Mouse (Mus musculus) hindbrain, embryonic 15.5 days (tissue): ENCODE measurements around the gene Zmynd8. TPM values are rescaled to one million over a fixed set of nuclear protein-coding genes. Genes with fewer than 3 reads are reported as not detected.
A peak's percentile ranks its signal among the peaks of the same experiment; 100 is the strongest.

Source experiments
- ATAC-seq: fragments of 200-750 bp; cut with Nextera tagmentation; 2 replicates; pipeline ENCODE4 v1.8.0; 2017; ENCODE audit warnings: low read depth, moderate number of reproducible peaks, moderate TSS enrichment; ENCODE audit not compliant: low FRiP score
- H3K27ac ChIP-seq: fragments of 300-500 bp; sonication (generic); replicated peaks from 2 replicates; pipeline ENCODE4 v1.5.1; 2015; ENCODE audit warnings: mild to moderate bottlenecking, inconsistent platforms
- H3K27me3 ChIP-seq: fragments of 300-500 bp; sonication (generic); 2 replicates; pipeline ENCODE4 v1.6.1; 2015; ENCODE audit warnings: control low read depth, inconsistent platforms
- H3K36me3 ChIP-seq: fragments of 300-500 bp; sonication (generic); 2 replicates; pipeline ENCODE4 v1.6.1; 2015; ENCODE audit warnings: control low read depth, inconsistent platforms
- H3K4me1 ChIP-seq: fragments of 300-500 bp; sonication (generic); replicated peaks from 2 replicates; pipeline ENCODE4 v1.6.1; 2015; ENCODE audit warnings: control low read depth, inconsistent platforms
- H3K4me2 ChIP-seq: fragments of 300-500 bp; sonication (generic); 2 replicates; pipeline ENCODE4 v1.6.1; 2015; ENCODE audit warnings: moderate library complexity, mild to moderate bottlenecking, inconsistent platforms
- H3K4me3 ChIP-seq: fragments of 300-500 bp; sonication (generic); 2 replicates; pipeline ENCODE4 v1.5.1; 2015; ENCODE audit warnings: mild to moderate bottlenecking, inconsistent platforms
- H3K9ac ChIP-seq: fragments of 300-500 bp; sonication (generic); 2 replicates; pipeline ENCODE4 v1.6.1; 2015; ENCODE audit warnings: inconsistent platforms
- H3K9me3 ChIP-seq: fragments of 300-500 bp; sonication (generic); 2 replicates; pipeline ENCODE4 v1.6.1; 2016; ENCODE audit warnings: control low read depth, inconsistent platforms
- WGBS: fragments of 180-500 bp; shearing (Covaris S2); methylation state at CpG from one replicate; pipeline ENCODE4 v1.1.7; 2015; 5-methylcytosine and 5-hydroxymethylcytosine counted together
- polyA plus RNA-seq: library from polyadenylated mRNA; unstranded; fragments of >200 nt; fragmentation: Nextera tagmentation; extraction: Ambion mirVana; gene quantifications from 2 replicates; pipeline ENCODE4 v1.2.1, GENCODE M21; 2015

Zmynd8 gene
- polyA plus RNA-seq, 1 experiment from 2014 or later, result 71.8 TPM

DNA sequence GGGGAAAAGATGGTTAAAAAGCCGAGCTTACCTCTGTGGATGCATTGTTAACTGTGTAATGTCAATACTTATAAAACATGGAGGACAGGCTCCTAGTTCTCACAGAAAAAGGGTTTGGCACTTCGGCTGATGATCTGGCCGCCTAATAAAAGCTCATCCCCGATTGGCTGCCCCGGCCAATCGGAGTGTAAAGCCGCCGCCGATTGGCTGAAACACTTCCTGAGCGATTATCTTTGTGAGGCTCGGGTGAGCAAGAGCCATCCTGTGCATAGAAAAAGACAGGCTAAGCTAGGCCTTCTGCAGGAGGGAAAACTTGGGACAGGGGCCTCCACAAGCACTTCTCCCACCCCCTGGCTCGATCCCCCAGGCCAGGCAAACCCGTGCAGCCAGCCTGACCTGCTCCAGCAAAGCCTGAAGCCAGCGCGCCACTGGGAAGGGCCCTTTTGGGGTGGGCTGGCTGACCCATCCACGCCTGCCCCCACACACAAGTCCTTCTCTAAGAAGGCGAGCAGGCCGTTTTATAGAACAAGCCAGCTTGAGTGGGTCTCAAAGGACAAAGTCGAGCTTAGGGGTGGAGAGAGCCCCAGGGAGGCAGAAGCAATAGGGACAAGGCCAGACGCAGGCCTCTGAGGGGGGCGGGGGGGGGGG is 14.1 kb downstream of the Zmynd8 start:
- H3K9ac ChIP-seq, result peak overlapping the region; percentile 65
- H3K9me3 ChIP-seq, result no peaks in the 10 kb centered on the region
- peak overlapping the region; percentile 100 for H3K27ac ChIP-seq
- ATAC-seq, result peak; percentile 55
- peaks cover 96% of the 10 kb centered on the region for H3K4me1 ChIP-seq
- 2% methylated on average over 20 of the region's 21 CpGs for WGBS
- H3K4me2 ChIP-seq, result peak overlapping the region; percentile 73
- H3K36me3 ChIP-seq, result no peaks in the 10 kb centered on the region
- peak overlapping the region; percentile 37 for H3K4me3 ChIP-seq
- no peaks in the 10 kb centered on the region for H3K27me3 ChIP-seq

- peak overlapping the region; percentile 46 for H3K9ac ChIP-seq
- WGBS, result 8% methylated on average over 11 of the region's 11 CpGs
- H3K4me1 ChIP-seq, result peaks cover 98% of the 10 kb centered on the region
- no peaks in the 10 kb centered on the region for H3K9me3 ChIP-seq
- H3K4me2 ChIP-seq, result peak overlapping the region; percentile 73
- H3K27ac ChIP-seq, result peak overlapping the region; percentile 100
- no peak for ATAC-seq
- H3K27me3 ChIP-seq, result no peaks in the 10 kb centered on the region
- peak overlapping the region; percentile 37 for H3K4me3 ChIP-seq
- no peaks in the 10 kb centered on the region for H3K36me3 ChIP-seq
These were observed 14.8 kb downstream of the Zmynd8 start for GRCm38 (mm10) chr2:165883846-165884576.

- no peaks in the 10 kb centered on the region for H3K27me3 ChIP-seq
- peak overlapping the region; percentile 37 for H3K4me3 ChIP-seq
- H3K27ac ChIP-seq, result peak overlapping the region; percentile 100
- no peaks in the 10 kb centered on the region for H3K9me3 ChIP-seq
- peaks cover 96% of the 10 kb centered on the region for H3K4me1 ChIP-seq
- H3K9ac ChIP-seq, result peak overlapping the region; percentile 46
- H3K36me3 ChIP-seq, result no peaks in the 10 kb centered on the region
- H3K4me2 ChIP-seq, result peak overlapping the region; percentile 73
- no peak for ATAC-seq
- 20% methylated on average over 6 of the region's 6 CpGs for WGBS
These were observed 15.8 kb downstream of the Zmynd8 start for GRCm38 (mm10) chr2:165883006-165883405.

GRCm38 (mm10) chr2:165881585-165882431 is 17.0 kb downstream of the Zmynd8 start:
- Histone ChIP-seq H3K4me1 (peaks cover 96% of the 10 kb centered on the region), H3K4me2 (peak overlapping the region; percentile 73), H3K36me3 (no peaks in the 10 kb centered on the region), H3K27ac (peak overlapping the region; percentile 100), H3K9me3 (no peaks in the 10 kb centered on the region), H3K9ac (peak overlapping the region; percentile 46), H3K27me3 (no peaks in the 10 kb centered on the region), H3K4me3 (peak overlapping the region; percentile 37)
- no peak for ATAC-seq
- WGBS, result 12% methylated on average over 12 of the region's 13 CpGs

GRCm38 (mm10) chr2:165881220-165881584 is 17.6 kb downstream of the Zmynd8 start:
- Histone ChIP-seq H3K9me3 (no peaks in the 10 kb centered on the region), H3K27ac (peak overlapping the region; percentile 100), H3K4me3 (peak overlapping the region; percentile 37), H3K4me2 (peak overlapping the region; percentile 73), H3K27me3 (no peaks in the 10 kb centered on the region), H3K36me3 (no peaks in the 10 kb centered on the region), H3K4me1 (peaks cover 96% of the 10 kb centered on the region), H3K9ac (peak overlapping the region; percentile 55)
- 2% methylated on average over 3 of the region's 3 CpGs for WGBS
- no peak for ATAC-seq

- 3% methylated on average over 15 of the region's 15 CpGs for WGBS
- peak overlapping the region; percentile 37 for H3K4me3 ChIP-seq
These were observed 18.2 kb downstream of the Zmynd8 start for GRCm38 (mm10) chr2:165880501-165881182.

GRCm38 (mm10) chr2:165879403-165880178 is 19.2 kb downstream of the Zmynd8 start:
- Histone ChIP-seq H3K36me3 (no peaks in the 10 kb centered on the region), H3K4me1 (peaks cover 97% of the 10 kb centered on the region), H3K27me3 (no peaks in the 10 kb centered on the region), H3K27ac (peak overlapping the region; percentile 100), H3K4me2 (peak overlapping the region; percentile 73), H3K9ac (peak overlapping the region; percentile 55), H3K9me3 (no peaks in the 10 kb centered on the region), H3K4me3 (peak overlapping the region; percentile 37)
- 5% methylated on average over 16 of the region's 16 CpGs for WGBS
- no peak for ATAC-seq

More at GRCm38 (mm10) chr2:165880501-165881182, 18.2 kb downstream of the Zmynd8 start:
- Histone ChIP-seq H3K9me3 (no peaks in the 10 kb centered on the region), H3K4me2 (peak overlapping the region; percentile 73), H3K27me3 (no peaks in the 10 kb centered on the region), H3K36me3 (no peaks in the 10 kb centered on the region), H3K27ac (peak overlapping the region; percentile 100), H3K4me1 (peaks cover 96% of the 10 kb centered on the region), H3K9ac (peak overlapping the region; percentile 55)
- 0 out of 2 replicates have a peak, but pooled peaks have one; percentile 3 for ATAC-seq

GRCm38 (mm10) chr2:165878907-165879361 is 19.9 kb downstream of the Zmynd8 start:
- Histone ChIP-seq H3K4me3 (peak overlapping the region; percentile 37), H3K4me2 (peak overlapping the region; percentile 73), H3K4me1 (peaks cover 98% of the 10 kb centered on the region), H3K9ac (peak overlapping the region; percentile 55), H3K27ac (peak overlapping the region; percentile 100), H3K36me3 (peaks cover 2% of the 10 kb centered on the region), H3K9me3 (no peaks in the 10 kb centered on the region), H3K27me3 (no peaks in the 10 kb centered on the region)
- ATAC-seq, result no peak
- WGBS, result 19% methylated on average over 8 of the region's 8 CpGs

GRCm38 (mm10) chr2:165878021-165878585 is 20.7 kb downstream of the Zmynd8 start:
- no peak for ATAC-seq
- WGBS, result 12% methylated on average over 10 of the region's 10 CpGs
- H3K27me3 ChIP-seq, result no peaks in the 10 kb centered on the region
- H3K27ac ChIP-seq, result peak overlapping the region; percentile 100
- H3K4me3 ChIP-seq, result peak overlapping the region; percentile 37
- peaks cover 6% of the 10 kb centered on the region for H3K36me3 ChIP-seq
- peaks cover 98% of the 10 kb centered on the region for H3K4me1 ChIP-seq
- H3K4me2 ChIP-seq, result peak overlapping the region; percentile 73
- H3K9ac ChIP-seq, result peak overlapping the region; percentile 34
- H3K9me3 ChIP-seq, result no peaks in the 10 kb centered on the region

DNA sequence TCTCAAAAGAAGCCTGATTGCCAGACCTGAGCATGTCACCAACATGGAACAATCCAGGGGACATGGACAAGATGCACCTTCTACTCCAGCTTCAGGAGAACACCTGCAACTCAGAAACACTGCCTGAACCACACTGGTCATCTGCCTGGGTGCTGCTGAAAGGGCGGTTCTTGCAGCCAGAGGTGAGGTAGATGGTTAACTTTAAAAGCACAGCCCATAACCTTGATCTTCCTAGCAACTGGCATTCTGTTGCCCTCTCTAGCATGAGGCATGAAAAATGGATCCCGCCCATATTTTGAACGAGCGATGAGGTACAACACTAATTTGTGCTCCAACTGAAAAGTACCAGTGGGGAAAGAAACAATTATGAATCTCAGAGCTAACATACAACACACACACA is 21.6 kb downstream of the Zmynd8 start:
- peaks cover 95% of the 10 kb centered on the region for H3K4me1 ChIP-seq
- ATAC-seq, result no peak

More for the DNA sequence above, 21.6 kb downstream of the Zmynd8 start:
- Histone ChIP-seq H3K9ac (peak overlapping the region; percentile 34), H3K9me3 (no peaks in the 10 kb centered on the region), H3K36me3 (peaks cover 6% of the 10 kb centered on the region), H3K27me3 (no peaks in the 10 kb centered on the region), H3K27ac (peak overlapping the region; percentile 86), H3K4me2 (peak overlapping the region; percentile 73), H3K4me3 (peak overlapping the region; percentile 27)
- 48% methylated on average over 4 of the region's 4 CpGs for WGBS
